ENCODE assay signal across 27 mouse cellular contexts in the genomic region with DNA sequence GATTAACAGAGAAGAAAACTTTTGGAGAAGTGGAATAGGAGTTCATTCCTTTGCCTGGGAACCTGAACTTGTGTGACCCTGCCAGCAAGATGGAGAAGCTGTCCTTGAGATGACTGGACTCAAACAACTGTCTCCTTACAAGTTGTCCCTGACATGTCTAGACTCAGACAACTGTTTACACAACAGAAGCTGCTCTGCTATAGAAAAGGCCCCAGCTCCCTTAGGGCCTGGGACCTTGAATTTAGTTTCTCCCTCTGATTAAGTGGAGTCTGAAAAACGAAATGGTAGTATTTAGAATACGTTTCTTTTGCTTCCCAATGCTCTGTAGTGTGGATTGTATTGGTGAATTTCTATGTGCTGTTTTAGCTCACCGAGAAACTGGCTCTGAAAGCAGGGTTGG. TPM values are rescaled to one million over a fixed set of nuclear protein-coding genes. Genes with fewer than 3 reads are reported as not detected.
"Had no signal": no experiment of that assay in that cellular context is flagged by ENCODE, and none has a peak within 500 bp of the region (broad histone marks: within the 10 kb centered on the region; RNA-seq: fewer than 3 reads in every experiment).

No protein-coding gene starts in this region.

- H3K27me3 ChIP-seq: heart, embryonic 13.5 days; heart, embryonic 15.5 days; hindbrain, embryonic 13.5 days; hindbrain, embryonic 15.5 days; kidney, embryonic 15.5 days; limb, embryonic 13.5 days; limb, embryonic 15.5 days had no signal

- H3K4me1 ChIP-seq: heart, embryonic 13.5 days; heart, embryonic 15.5 days; hindbrain, embryonic 13.5 days; hindbrain, embryonic 15.5 days; kidney, embryonic 15.5 days; limb, embryonic 13.5 days; limb, embryonic 15.5 days had no signal

- H3K4me3 ChIP-seq: heart, embryonic 13.5 days; heart, embryonic 15.5 days; hindbrain, embryonic 13.5 days; hindbrain, embryonic 15.5 days; kidney, embryonic 15.5 days; limb, embryonic 13.5 days; limb, embryonic 15.5 days had no signal

- ATAC-seq: forebrain, postnatal 0 days; hindbrain, postnatal 0 days; intestine, embryonic 16.5 days had no signal

- H3K27ac ChIP-seq: heart, embryonic 13.5 days; heart, embryonic 15.5 days; hindbrain, embryonic 13.5 days; hindbrain, embryonic 15.5 days; hindbrain, postnatal 0 days; kidney, embryonic 15.5 days; kidney, postnatal 0 days; limb, embryonic 13.5 days; limb, embryonic 15.5 days had no signal

- H3K9me3 ChIP-seq: heart, embryonic 15.5 days; hindbrain, embryonic 13.5 days; hindbrain, embryonic 15.5 days; limb, embryonic 13.5 days; limb, embryonic 15.5 days had no signal

- H3K4me2 ChIP-seq: heart, embryonic 11.5 days; heart, embryonic 13.5 days; heart, embryonic 15.5 days; hindbrain, embryonic 13.5 days; hindbrain, embryonic 15.5 days; kidney, embryonic 15.5 days; limb, embryonic 13.5 days; limb, embryonic 15.5 days had no signal

- H3K9ac ChIP-seq: forebrain, postnatal 0 days; heart, embryonic 13.5 days; heart, embryonic 15.5 days; hindbrain, embryonic 13.5 days; hindbrain, embryonic 15.5 days; kidney, embryonic 15.5 days; limb, embryonic 13.5 days; limb, embryonic 15.5 days had no signal

- DNase-seq: forebrain, postnatal 0 days; gastrocnemius, postnatal 14 days; gastrocnemius, postnatal 36 days; heart, adult 18-20 months; heart, postnatal 14 days; heart, postnatal 36 days; kidney, adult 11 months; kidney, adult 2 months; kidney, adult 9 months; kidney, postnatal 14 days; kidney, postnatal 36 days; layer of hippocampus, adult 9-11 months; layer of hippocampus, postnatal 36 days; left cerebral cortex, postnatal 4 days had no signal

- H3K36me3 ChIP-seq: heart, embryonic 13.5 days; heart, embryonic 15.5 days; hindbrain, embryonic 13.5 days; hindbrain, embryonic 15.5 days; kidney, embryonic 15.5 days; limb, embryonic 13.5 days; limb, embryonic 15.5 days had no signal

RNA-seq across cellular contexts. Expression of gene Nxnl2, which starts 14.1 kb away (rescaled TPM):
- total RNA-seq: gastrocnemius, adult 18-20 months; gastrocnemius, adult 8-10 months had no signal
